Mouse (Mus musculus): Measurements from ENCODE around the gene Sipa1l2.

- TF ChIP-seq CTCF (IDR thresholded peaks at IDR 0.05; ENCODE audit: low read depth) (no peak), EP300 (IDR thresholded peaks at IDR 0.05; ENCODE audit: low read depth) (no peak)
Observed at GRCm38 (mm10) chr8:125569533-125570365, at the start of gene Sipa1l2.
